Mouse (Mus musculus): ENCODE data around the gene Itgb5. TPM values are rescaled to one million over a fixed set of nuclear protein-coding genes. Genes with fewer than 3 reads are reported as not detected.

Itgb5 gene
- polyA plus RNA-seq, 1 experiment from 2014 or later, result 28.2 TPM

- Histone ChIP-seq H3K27me3 (ENCODE audit: control insufficient read depth, insufficient read depth, low read length) (no peaks in the 10 kb centered on the region), H3K9me3 (ENCODE audit: control insufficient read depth, low read length) (no peaks in the 10 kb centered on the region), H3K9ac (ENCODE audit: low read length) (no peak overlapping the region), H3K4me3 (ENCODE audit: low read depth, low read length) (no peak overlapping the region), H3K36me3 (ENCODE audit: control insufficient read depth, insufficient read depth, low read length) (no peaks in the 10 kb centered on the region), H3K4me1 (replicated peaks; ENCODE audit: control insufficient read depth, insufficient read depth, low read length) (peaks cover 3% of the 10 kb centered on the region; the same call in 1 of the 2 replicates), H3K27ac (ENCODE audit: low read depth, low read length) (no peak overlapping the region), H3K4me2 (ENCODE audit: low read depth, low read length, severe bottlenecking) (no peak overlapping the region)
- ATAC-seq (replicated peaks; ENCODE audit: low FRiP score) (no peak), DNase-seq (ENCODE audit: low spot score) (no peak)
- 73% methylated on average over 6 of the region's 6 CpGs for WGBS
Measured at GRCm38 (mm10) chr16:33886665-33887064, 57.2 kb downstream of the Itgb5 start.

GRCm38 (mm10) chr16:33887981-33888380 is 58.5 kb downstream of the Itgb5 start:
- WGBS, result 95% methylated on average over 2 of the region's 2 CpGs
- peaks cover 6% of the 10 kb centered on the region for H3K4me1 ChIP-seq (replicated peaks; ENCODE audit: control insufficient read depth, insufficient read depth, low read length)
- no peak for DNase-seq (ENCODE audit: low spot score)

GRCm38 (mm10) chr16:33889000-33889607 is 59.6 kb downstream of the Itgb5 start:
- 87% methylated on average over 13 of the region's 13 CpGs for WGBS
- Histone ChIP-seq H3K4me3 (ENCODE audit: low read depth, low read length) (no peak overlapping the region), H3K27me3 (ENCODE audit: control insufficient read depth, insufficient read depth, low read length) (no peaks in the 10 kb centered on the region), H3K4me1 (replicated peaks; ENCODE audit: control insufficient read depth, insufficient read depth, low read length) (peaks cover 4% of the 10 kb centered on the region; the same call in 1 of the 2 replicates), H3K4me2 (ENCODE audit: low read depth, low read length, severe bottlenecking) (no peak overlapping the region), H3K27ac (ENCODE audit: low read depth, low read length) (no peak overlapping the region), H3K9ac (ENCODE audit: low read length) (no peak overlapping the region), H3K9me3 (ENCODE audit: control insufficient read depth, low read length) (no peaks in the 10 kb centered on the region), H3K36me3 (ENCODE audit: control insufficient read depth, insufficient read depth, low read length) (no peaks in the 10 kb centered on the region)
- DNase-seq (ENCODE audit: low spot score) (no peak), ATAC-seq (replicated peaks; ENCODE audit: low FRiP score) (no peak)

More at GRCm38 (mm10) chr16:33887981-33888380, 58.5 kb downstream of the Itgb5 start:
- Histone ChIP-seq H3K27ac (ENCODE audit: low read depth, low read length) (no peak overlapping the region), H3K4me3 (ENCODE audit: low read depth, low read length) (no peak overlapping the region), H3K4me2 (ENCODE audit: low read depth, low read length, severe bottlenecking) (no peak overlapping the region), H3K27me3 (ENCODE audit: control insufficient read depth, insufficient read depth, low read length) (no peaks in the 10 kb centered on the region), H3K36me3 (ENCODE audit: control insufficient read depth, insufficient read depth, low read length) (no peaks in the 10 kb centered on the region), H3K9me3 (ENCODE audit: control insufficient read depth, low read length) (no peaks in the 10 kb centered on the region), H3K9ac (ENCODE audit: low read length) (no peak overlapping the region)
- no peak for ATAC-seq (replicated peaks; ENCODE audit: low FRiP score)

- peaks cover 4% of the 10 kb centered on the region; the same call in 1 of the 2 replicates for H3K4me1 ChIP-seq (replicated peaks; ENCODE audit: control insufficient read depth, insufficient read depth, low read length)
- no peak for DNase-seq (ENCODE audit: low spot score)
- no peak overlapping the region for H3K27ac ChIP-seq (ENCODE audit: low read depth, low read length)
Measured at GRCm38 (mm10) chr16:33891099-33891498, 61.6 kb downstream of the Itgb5 start.

GRCm38 (mm10) chr16:33891561-33892281 is 62.3 kb downstream of the Itgb5 start:
- Histone ChIP-seq H3K36me3 (ENCODE audit: control insufficient read depth, insufficient read depth, low read length) (no peaks in the 10 kb centered on the region), H3K4me2 (ENCODE audit: low read depth, low read length, severe bottlenecking) (no peak overlapping the region), H3K9ac (ENCODE audit: low read length) (no peak overlapping the region), H3K4me3 (ENCODE audit: low read depth, low read length) (no peak overlapping the region), H3K27ac (ENCODE audit: low read depth, low read length) (no peak overlapping the region; the same call in 1 of the 2 replicates), H3K27me3 (ENCODE audit: control insufficient read depth, insufficient read depth, low read length) (no peaks in the 10 kb centered on the region), H3K9me3 (ENCODE audit: control insufficient read depth, low read length) (no peaks in the 10 kb centered on the region), H3K4me1 (replicated peaks; ENCODE audit: control insufficient read depth, insufficient read depth, low read length) (peaks cover 4% of the 10 kb centered on the region; the same call in 1 of the 2 replicates)
- 69% methylated on average over 14 of the region's 14 CpGs for WGBS
- ATAC-seq (replicated peaks; ENCODE audit: low FRiP score), result no peak
- peak; percentile 68 for DNase-seq (ENCODE audit: low spot score)

More at GRCm38 (mm10) chr16:33891099-33891498, 61.6 kb downstream of the Itgb5 start:
- 76% methylated on average over 8 of the region's 8 CpGs for WGBS
- no peak overlapping the region for H3K9ac ChIP-seq (ENCODE audit: low read length)
- H3K4me3 ChIP-seq (ENCODE audit: low read depth, low read length), result no peak overlapping the region
- ATAC-seq (replicated peaks; ENCODE audit: low FRiP score), result no peak
- H3K36me3 ChIP-seq (ENCODE audit: control insufficient read depth, insufficient read depth, low read length), result no peaks in the 10 kb centered on the region
- H3K27me3 ChIP-seq (ENCODE audit: control insufficient read depth, insufficient read depth, low read length), result no peaks in the 10 kb centered on the region
- no peaks in the 10 kb centered on the region for H3K9me3 ChIP-seq (ENCODE audit: control insufficient read depth, low read length)
- H3K4me2 ChIP-seq (ENCODE audit: low read depth, low read length, severe bottlenecking), result no peak overlapping the region

GRCm38 (mm10) chr16:33892539-33892938 is 63.1 kb downstream of the Itgb5 start:
- DNase-seq (ENCODE audit: low spot score) (no peak), ATAC-seq (replicated peaks; ENCODE audit: low FRiP score) (no peak)
- Histone ChIP-seq H3K9me3 (ENCODE audit: control insufficient read depth, low read length) (no peaks in the 10 kb centered on the region), H3K27ac (ENCODE audit: low read depth, low read length) (no peak overlapping the region), H3K36me3 (ENCODE audit: control insufficient read depth, insufficient read depth, low read length) (no peaks in the 10 kb centered on the region), H3K9ac (ENCODE audit: low read length) (no peak overlapping the region), H3K27me3 (ENCODE audit: control insufficient read depth, insufficient read depth, low read length) (no peaks in the 10 kb centered on the region), H3K4me3 (ENCODE audit: low read depth, low read length) (no peak overlapping the region), H3K4me2 (ENCODE audit: low read depth, low read length, severe bottlenecking) (no peak overlapping the region), H3K4me1 (replicated peaks; ENCODE audit: control insufficient read depth, insufficient read depth, low read length) (peaks cover 4% of the 10 kb centered on the region; the same call in 1 of the 2 replicates)
- WGBS, result 68% methylated on average over 6 of the region's 6 CpGs

GRCm38 (mm10) chr16:33893796-33894195 is 64.3 kb downstream of the Itgb5 start:
- Histone ChIP-seq H3K36me3 (ENCODE audit: control insufficient read depth, insufficient read depth, low read length) (no peaks in the 10 kb centered on the region), H3K4me3 (ENCODE audit: low read depth, low read length) (no peak overlapping the region), H3K27me3 (ENCODE audit: control insufficient read depth, insufficient read depth, low read length) (no peaks in the 10 kb centered on the region), H3K9me3 (ENCODE audit: control insufficient read depth, low read length) (no peaks in the 10 kb centered on the region), H3K9ac (ENCODE audit: low read length) (no peak overlapping the region), H3K4me2 (ENCODE audit: low read depth, low read length, severe bottlenecking) (no peak overlapping the region), H3K4me1 (replicated peaks; ENCODE audit: control insufficient read depth, insufficient read depth, low read length) (peaks cover 4% of the 10 kb centered on the region; the same call in 1 of the 2 replicates), H3K27ac (ENCODE audit: low read depth, low read length) (no peak overlapping the region)
- 90% methylated on average over 4 of the region's 4 CpGs for WGBS
- DNase-seq (ENCODE audit: low spot score) (no peak), ATAC-seq (replicated peaks; ENCODE audit: low FRiP score) (no peak)

GRCm38 (mm10) chr16:33894449-33894848 is 65.0 kb downstream of the Itgb5 start:
- no peak overlapping the region for H3K27ac ChIP-seq (ENCODE audit: low read depth, low read length)
- no peaks in the 10 kb centered on the region for H3K27me3 ChIP-seq (ENCODE audit: control insufficient read depth, insufficient read depth, low read length)
- 78% methylated on average over 1 of the region's 1 CpGs for WGBS
- H3K4me2 ChIP-seq (ENCODE audit: low read depth, low read length, severe bottlenecking), result no peak overlapping the region
- H3K9me3 ChIP-seq (ENCODE audit: control insufficient read depth, low read length), result no peaks in the 10 kb centered on the region
- peaks cover 4% of the 10 kb centered on the region; the same call in 1 of the 2 replicates for H3K4me1 ChIP-seq (replicated peaks; ENCODE audit: control insufficient read depth, insufficient read depth, low read length)
- no peak overlapping the region for H3K4me3 ChIP-seq (ENCODE audit: low read depth, low read length)
- H3K9ac ChIP-seq (ENCODE audit: low read length), result no peak overlapping the region
- DNase-seq (ENCODE audit: low spot score), result no peak
- H3K36me3 ChIP-seq (ENCODE audit: control insufficient read depth, insufficient read depth, low read length), result no peaks in the 10 kb centered on the region
- ATAC-seq (replicated peaks; ENCODE audit: low FRiP score), result no peak
